18 mouse cellular contexts compared by ENCODE assay signal in genomic region chr2:51348774-51349173, GRCm38 (mm10).
"Had no signal": no experiment of that assay in that cellular context is flagged by ENCODE, and none has a peak within 500 bp of the region (broad histone marks: within the 10 kb centered on the region; RNA-seq: fewer than 3 reads in every experiment).

No protein-coding gene starts in this region.

- H3K4me2 ChIP-seq: lung, embryonic 15.5 days; midbrain, embryonic 11.5 days; midbrain, embryonic 13.5 days; midbrain, embryonic 15.5 days; neural tube, embryonic 12.5 days; stomach, embryonic 15.5 days had no signal

- H3K4me3 ChIP-seq: lung, embryonic 15.5 days; megakaryocyte, embryonic 14.5 days; midbrain, embryonic 13.5 days; midbrain, embryonic 15.5 days; neural tube, embryonic 12.5 days; stomach, embryonic 15.5 days had no signal

- H3K4me1 ChIP-seq: lung, embryonic 15.5 days; megakaryocyte, embryonic 14.5 days; midbrain, embryonic 13.5 days; midbrain, embryonic 15.5 days; neural tube, embryonic 12.5 days; stomach, embryonic 15.5 days had no signal

- DNase-seq: liver, postnatal 0 days; lung, adult 2 months; lung, postnatal 14 days; lung, postnatal 36 days; right cerebral cortex, postnatal 14 days; thymus, adult 18-20 months; thymus, postnatal 14 days; thymus, postnatal 36 days had no signal

- H3K36me3 ChIP-seq: lung, embryonic 15.5 days; midbrain, embryonic 13.5 days; midbrain, embryonic 15.5 days; neural tube, embryonic 12.5 days; stomach, embryonic 15.5 days had no signal

- H3K9me3 ChIP-seq: lung, embryonic 15.5 days; megakaryocyte, embryonic 14.5 days; midbrain, embryonic 13.5 days; midbrain, embryonic 15.5 days; neural tube, embryonic 12.5 days; stomach, embryonic 15.5 days had no signal

- H3K9ac ChIP-seq: liver, postnatal 0 days; lung, embryonic 15.5 days; midbrain, embryonic 13.5 days; midbrain, embryonic 15.5 days; neural tube, embryonic 12.5 days; stomach, embryonic 15.5 days had no signal

- ATAC-seq: liver, postnatal 0 days; lung, postnatal 0 days; midbrain, embryonic 13.5 days; midbrain, embryonic 15.5 days had no signal

- H3K27ac ChIP-seq: lung, embryonic 15.5 days; macrophage; midbrain, embryonic 13.5 days; midbrain, embryonic 15.5 days; neural tube, embryonic 12.5 days; stomach, embryonic 15.5 days; stomach, postnatal 0 days had no signal

- H3K27me3 ChIP-seq: lung, embryonic 15.5 days; megakaryocyte, embryonic 14.5 days; midbrain, embryonic 13.5 days; midbrain, embryonic 15.5 days; neural tube, embryonic 12.5 days; stomach, embryonic 15.5 days had no signal
